Mouse (Mus musculus) C2C12 (cell line): ENCODE data around the gene Kifc3. TPM values are rescaled to one million over a fixed set of nuclear protein-coding genes. Genes with fewer than 3 reads are reported as not detected.

Experiments used
- H3K27me3 ChIP-seq: one replicate; pipeline ENCODE4 v1.6.1; 2011; ENCODE audit not compliant: control insufficient read depth, insufficient read depth, insufficient read length
- H3K36me3 ChIP-seq: one replicate; pipeline ENCODE4 v1.6.1; 2011; ENCODE audit not compliant: control insufficient read depth, insufficient read depth
- H3K4me3 ChIP-seq: one replicate; pipeline ENCODE4 v1.5.1; 2011; ENCODE audit warnings: mild to moderate bottlenecking, control low read depth; ENCODE audit not compliant: poor library complexity, insufficient read depth, severe bottlenecking
- H3K79me2 ChIP-seq: one replicate; pipeline ENCODE4 v1.6.1; 2011; ENCODE audit not compliant: control insufficient read depth, insufficient read depth
- H3K79me3 ChIP-seq: one replicate; pipeline ENCODE4 v1.6.1; 2011; ENCODE audit warnings: low read depth, control low read depth
- H3ac ChIP-seq: one replicate; pipeline ENCODE3; 2011; ENCODE audit warnings: low read depth; ENCODE audit not compliant: control insufficient read depth, insufficient read length
- CEBPB ChIP-seq: IDR thresholded peaks from one replicate; pipeline ENCODE4 v1.6.1; 2011; ENCODE audit warnings: low read depth, mild to moderate bottlenecking, control low read depth, moderate library complexity
- CTCF ChIP-seq: IDR thresholded peaks from one replicate; pipeline ENCODE4 v1.5.1; 2011; ENCODE audit not compliant: control insufficient read depth, insufficient read depth, insufficient read length
- FOSL1 ChIP-seq: IDR thresholded peaks from one replicate; pipeline ENCODE4 v1.8.0; 2011; ENCODE audit warnings: mild to moderate bottlenecking, low read length; ENCODE audit not compliant: poor library complexity, insufficient read depth, severe bottlenecking
- MAX ChIP-seq: IDR thresholded peaks from one replicate; pipeline ENCODE4 v1.6.1; 2011; ENCODE audit warnings: mild to moderate bottlenecking, control low read depth
- MYOD1 ChIP-seq: IDR thresholded peaks from one replicate; pipeline ENCODE4 v1.6.1; 2011; ENCODE audit warnings: low read depth; ENCODE audit not compliant: control insufficient read depth, insufficient read length
- MYOG ChIP-seq: IDR thresholded peaks from one replicate; pipeline ENCODE4 v1.6.1; 2011; ENCODE audit not compliant: control insufficient read depth, insufficient read length; ENCODE audit errors: extremely low read depth
- USF1 ChIP-seq: IDR thresholded peaks from one replicate; pipeline ENCODE4 v1.6.1; 2011; ENCODE audit warnings: low read depth, mild to moderate bottlenecking, control low read depth, moderate library complexity
- polyA plus RNA-seq: library from polyadenylated mRNA; unstranded; fragments of >200 nt; fragmentation: generic; extraction: Trizol; gene quantifications from one replicate; pipeline ENCODE4 v1.2.1, GENCODE M21; 2012; ENCODE audit warnings: missing spikeins

Kifc3 gene
- polyA plus RNA-seq, 1 experiment, result 13.8 TPM

DNA sequence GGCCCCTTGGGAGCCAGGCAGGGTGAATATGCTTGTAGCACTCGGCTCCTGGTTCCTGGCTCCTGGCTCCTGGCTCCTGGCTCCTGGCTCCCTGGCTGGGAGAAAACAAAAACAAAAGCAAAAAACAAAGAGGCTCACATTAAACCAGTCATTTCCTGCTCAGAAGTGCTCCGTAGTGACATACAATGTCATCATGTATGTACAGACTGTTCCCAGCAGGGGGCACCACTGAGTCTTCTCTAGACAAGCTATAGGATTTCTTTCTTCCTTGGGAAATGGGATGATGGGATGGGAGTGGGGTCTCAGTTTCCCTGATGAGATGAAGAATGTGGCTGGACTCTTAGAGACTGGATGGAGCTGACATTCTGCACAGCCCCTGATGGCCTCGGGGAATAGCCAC, 135.0 kb downstream of the Kifc3 start:
- Histone ChIP-seq H3K4me3 (no peak overlapping the region), H3K36me3 (no peaks in the 10 kb centered on the region), H3K27me3 (no peaks in the 10 kb centered on the region), H3ac (no peak overlapping the region), H3K79me2 (no peaks in the 10 kb centered on the region), H3K79me3 (no peaks in the 10 kb centered on the region)
- no peak for TF ChIP-seq CTCF
- no peak for TF ChIP-seq MAX
- no peak for TF ChIP-seq USF1
- TF ChIP-seq FOSL1, result no peak
- TF ChIP-seq CEBPB, result no peak
- TF ChIP-seq MYOD1, result no peak
- TF ChIP-seq MYOG, result no peak

DNA sequence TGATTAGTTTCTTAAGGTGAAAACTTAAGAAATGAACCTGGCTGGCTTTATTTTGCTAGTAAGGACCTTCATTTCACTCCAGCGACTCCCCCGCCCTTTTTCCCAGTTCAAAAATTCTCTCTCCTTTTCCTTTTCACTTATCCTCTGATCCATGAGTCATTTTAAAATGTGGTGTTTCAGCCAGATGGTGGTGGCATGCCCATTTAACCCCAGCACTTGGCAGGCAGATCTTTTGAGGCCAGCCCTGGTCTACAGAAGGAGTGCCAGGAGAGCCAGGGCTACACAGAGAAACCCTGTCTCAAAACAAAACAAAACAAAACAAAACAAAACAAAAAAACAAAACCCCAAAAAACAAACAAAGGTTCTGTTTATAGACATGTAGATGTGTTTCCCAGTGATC, 138.1 kb downstream of the Kifc3 start:
- Histone ChIP-seq H3K4me3 (no peak overlapping the region), H3K79me3 (no peaks in the 10 kb centered on the region), H3ac (no peak overlapping the region), H3K27me3 (no peaks in the 10 kb centered on the region), H3K36me3 (no peaks in the 10 kb centered on the region), H3K79me2 (no peaks in the 10 kb centered on the region)
- TF ChIP-seq USF1, result no peak
- no peak for TF ChIP-seq MYOD1
- TF ChIP-seq CTCF, result no peak
- TF ChIP-seq FOSL1, result no peak
- TF ChIP-seq MYOG, result no peak
- TF ChIP-seq CEBPB, result no peak
- no peak for TF ChIP-seq MAX

DNA sequence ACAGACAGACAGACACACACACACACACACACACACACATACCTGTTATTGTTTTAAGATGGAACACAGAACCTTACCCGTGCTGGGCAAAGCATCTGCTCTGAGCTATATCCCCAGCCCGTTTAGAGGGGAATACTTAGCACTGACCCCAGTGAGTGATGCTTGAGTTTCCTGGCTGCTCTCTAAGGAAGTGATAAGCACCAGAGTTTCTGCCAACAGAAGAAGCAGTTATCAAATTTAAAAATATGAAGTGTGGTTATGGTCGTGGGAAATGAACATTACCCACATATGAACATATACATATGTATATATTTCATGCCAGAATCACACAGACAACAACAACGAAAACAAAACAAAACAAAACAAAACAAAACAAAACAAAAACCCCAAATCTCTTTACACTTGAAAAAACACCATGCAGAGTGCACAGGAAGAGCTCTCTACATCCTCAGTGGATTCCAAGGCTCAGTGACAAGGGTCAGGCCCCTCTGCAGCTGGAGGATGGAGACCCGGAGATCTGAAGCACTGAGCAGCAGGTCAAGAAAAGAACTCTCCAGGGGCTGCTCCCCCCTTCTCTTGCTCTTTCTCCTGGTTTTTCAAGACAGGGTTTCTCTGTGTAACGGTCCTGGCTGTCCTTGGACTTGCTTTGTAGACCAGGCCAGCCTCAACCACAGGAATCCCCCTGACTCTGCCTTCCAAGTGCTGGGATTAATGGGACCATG, 142.6 kb downstream of the Kifc3 start:
- Histone ChIP-seq H3K27me3 (peaks cover 3% of the 10 kb centered on the region), H3ac (no peak overlapping the region), H3K36me3 (no peaks in the 10 kb centered on the region), H3K4me3 (no peak overlapping the region), H3K79me2 (no peaks in the 10 kb centered on the region), H3K79me3 (no peaks in the 10 kb centered on the region)
- TF ChIP-seq FOSL1, result no peak
- TF ChIP-seq MYOG, result no peak
- no peak for TF ChIP-seq CTCF
- TF ChIP-seq MYOD1, result no peak
- no peak for TF ChIP-seq USF1
- TF ChIP-seq MAX, result no peak
- no peak for TF ChIP-seq CEBPB

DNA sequence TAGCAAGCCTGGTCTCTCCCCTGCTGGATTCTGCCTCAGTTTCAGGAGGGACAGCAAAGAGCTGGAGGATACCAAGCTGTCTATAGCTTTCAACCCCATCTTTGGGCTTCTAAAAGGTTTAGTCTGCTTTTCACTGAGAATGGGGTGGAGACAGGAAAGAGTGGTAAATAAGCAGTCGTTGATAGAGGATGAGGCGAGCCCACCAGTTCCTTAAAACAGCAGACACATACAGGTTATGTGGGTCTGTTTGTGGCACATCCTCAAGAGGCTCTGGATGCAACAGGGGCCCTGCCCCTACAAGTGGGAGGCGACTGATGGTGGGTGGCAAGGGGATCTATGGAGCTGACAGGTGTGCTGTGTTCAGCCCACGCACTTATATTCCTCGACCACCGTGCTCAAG, 144.0 kb downstream of the Kifc3 start:
- Histone ChIP-seq H3ac (no peak overlapping the region), H3K79me3 (no peaks in the 10 kb centered on the region), H3K36me3 (no peaks in the 10 kb centered on the region), H3K79me2 (no peaks in the 10 kb centered on the region), H3K27me3 (peaks cover 3% of the 10 kb centered on the region), H3K4me3 (no peak overlapping the region)
- TF ChIP-seq MAX (no peak), MYOG (no peak), FOSL1 (no peak), CEBPB (no peak), MYOD1 (no peak), CTCF (no peak), USF1 (no peak)

DNA sequence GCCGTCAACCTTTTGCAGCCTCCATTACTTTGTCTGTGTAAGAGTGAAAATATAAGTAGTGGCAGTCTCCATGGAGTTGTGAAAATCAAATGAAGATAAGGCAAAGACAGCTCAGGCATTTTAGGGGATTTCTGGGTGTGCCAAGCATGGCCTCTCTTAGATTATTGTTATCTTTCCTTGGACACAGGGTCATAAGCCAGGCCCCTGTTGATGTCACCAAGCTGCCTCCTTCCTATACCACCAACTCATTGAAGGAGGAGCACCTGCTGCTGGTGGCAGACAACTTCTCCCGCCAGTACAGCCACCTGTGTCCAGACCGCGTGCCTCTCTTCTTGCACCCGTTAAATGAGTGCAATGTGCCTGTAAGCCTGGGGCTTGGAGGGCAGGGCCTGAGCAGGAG, 146.2 kb downstream of the Kifc3 start:
- no peaks in the 10 kb centered on the region for H3K36me3 ChIP-seq
- no peaks in the 10 kb centered on the region for H3K79me3 ChIP-seq
- no peaks in the 10 kb centered on the region for H3K79me2 ChIP-seq
- TF ChIP-seq MYOG (no peak), FOSL1 (no peak)
- H3ac ChIP-seq, result no peak overlapping the region
- no peak overlapping the region for H3K4me3 ChIP-seq
- H3K27me3 ChIP-seq, result peaks cover 3% of the 10 kb centered on the region

DNA sequence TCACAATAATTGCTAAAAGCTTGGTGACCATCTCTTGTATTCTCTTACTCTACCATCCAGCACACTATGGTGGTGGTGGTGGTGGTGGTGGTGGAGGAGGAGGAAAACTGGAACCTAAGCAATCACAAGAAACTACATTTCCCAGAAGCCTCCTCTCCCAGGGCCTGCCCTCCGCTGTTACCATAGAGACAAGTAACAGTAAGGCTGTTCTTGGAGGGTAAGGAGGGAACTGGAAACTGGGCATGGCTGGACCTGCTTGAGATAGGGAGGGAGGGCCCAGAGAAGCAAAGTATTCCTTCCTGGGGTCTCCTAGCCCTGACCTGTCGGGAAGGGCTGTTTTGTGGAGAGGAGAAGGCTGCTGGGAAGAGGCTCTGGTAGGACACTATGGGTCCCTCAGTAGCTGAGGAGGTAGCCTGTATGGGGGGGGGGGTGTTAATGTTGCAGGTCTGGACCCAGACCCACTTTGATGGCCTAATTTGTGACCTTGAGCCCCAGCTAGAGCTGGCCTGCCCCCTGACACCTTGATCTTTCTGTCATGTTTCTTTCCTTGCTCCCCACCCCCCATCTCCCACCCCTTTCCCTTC, 147.6 kb downstream of the Kifc3 start, which contains the start of gene Drc7:
Drc7 (plus strand) TSS at position 177 of the 584 bp plus-strand sequence.
- no peaks in the 10 kb centered on the region for H3K79me3 ChIP-seq
- TF ChIP-seq MYOG, result no peak
- no peaks in the 10 kb centered on the region for H3K79me2 ChIP-seq

More for the DNA sequence above, 147.6 kb downstream of the Kifc3 start, which contains the start of gene Drc7:
- Histone ChIP-seq H3K27me3 (peaks cover 3% of the 10 kb centered on the region), H3ac (no peak within 1 kb of the TSS), H3K36me3 (no peaks in the 10 kb centered on the region), H3K4me3 (no peak within 1 kb of the TSS)
